Mouse (Mus musculus): ENCODE measurements at regions not wholly inside any gene's neighbourhood (a gene's known extent, or its start where the extent isn't known, plus 50 kb on each side); places are given as distances from the start of the nearest gene placed in this dataset.

DNA sequence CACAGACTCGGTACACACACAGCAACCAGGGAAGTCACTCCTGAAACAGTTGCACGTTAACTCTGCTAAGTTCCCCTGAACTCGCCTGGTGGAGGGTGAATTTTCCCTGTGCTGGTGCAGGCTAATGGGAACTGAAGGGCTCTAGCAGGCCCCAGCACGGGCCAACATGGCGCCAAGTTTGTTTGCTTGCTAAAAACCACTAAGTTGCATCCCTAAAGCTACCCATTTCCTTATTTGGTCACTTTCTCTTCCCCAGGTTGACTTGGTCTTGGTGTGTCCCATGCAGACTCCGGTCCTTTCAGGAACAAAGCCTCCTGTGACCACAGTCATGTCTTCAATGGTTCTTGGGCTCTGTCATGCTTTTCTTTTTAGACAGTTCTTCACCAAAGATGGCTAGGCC is 114.5 kb upstream of the Sulf2 start:
- H3K4me3 ChIP-seq, result no peak overlapping the region
- H3K36me3 ChIP-seq (ENCODE audit: control insufficient read depth, insufficient read depth), result no peaks in the 10 kb centered on the region
- H3K27me3 ChIP-seq (ENCODE audit: control insufficient read depth, insufficient read depth, insufficient read length), result no peaks in the 10 kb centered on the region
- H3K4me2 ChIP-seq (ENCODE audit: low read depth), result no peak overlapping the region
- TF ChIP-seq TCF12 (IDR thresholded peaks at IDR 0.05; ENCODE audit: insufficient read depth, poor library complexity, severe bottlenecking) (no peak), SRF (IDR thresholded peaks at IDR 0.05; ENCODE audit: control insufficient read depth, insufficient read length, low read depth) (no peak), TCF3 (IDR thresholded peaks at IDR 0.05; ENCODE audit: insufficient read length, low read depth) (no peak), MAX (IDR thresholded peaks at IDR 0.05; ENCODE audit: low read depth) (no peak), MYOG (IDR thresholded peaks at IDR 0.05; ENCODE audit: control insufficient read depth in 1 of 3, insufficient read depth in 1 of 3, insufficient read length in 2 of 3, low read depth in 2 of 3) (no peak), MYOD1 (IDR thresholded peaks at IDR 0.05; ENCODE audit: control insufficient read depth in 1 of 3, insufficient read length in 2 of 3, low read depth in 2 of 3) (no peak), CEBPB (IDR thresholded peaks at IDR 0.05; ENCODE audit: insufficient read depth, poor library complexity, severe bottlenecking) (no peak)
- H3K79me2 ChIP-seq (ENCODE audit: control insufficient read depth, insufficient read depth), result no peaks in the 10 kb centered on the region
- no peak overlapping the region for H3ac ChIP-seq (ENCODE audit: control insufficient read depth, insufficient read length)

- H3K4me3 ChIP-seq, result no peak overlapping the region
- no peak overlapping the region for H3ac ChIP-seq (ENCODE audit: control insufficient read depth, insufficient read length)
- H3K27me3 ChIP-seq (ENCODE audit: control insufficient read depth, insufficient read depth, insufficient read length), result no peaks in the 10 kb centered on the region
- H3K36me3 ChIP-seq (ENCODE audit: control insufficient read depth, insufficient read depth), result no peaks in the 10 kb centered on the region
- TF ChIP-seq TCF12 (IDR thresholded peaks at IDR 0.05; ENCODE audit: insufficient read depth, poor library complexity, severe bottlenecking), result no peak
- TF ChIP-seq POLR2AphosphoS2 (IDR thresholded peaks at IDR 0.05; ENCODE audit: insufficient read length, low read depth), result no peak
- no peak overlapping the region for H3K4me2 ChIP-seq (ENCODE audit: low read depth)
- no peaks in the 10 kb centered on the region for H3K79me2 ChIP-seq (ENCODE audit: control insufficient read depth, insufficient read depth)
Observed at GRCm38 (mm10) chr2:166266915-166267314, 111.5 kb upstream of the Sulf2 start.

DNA sequence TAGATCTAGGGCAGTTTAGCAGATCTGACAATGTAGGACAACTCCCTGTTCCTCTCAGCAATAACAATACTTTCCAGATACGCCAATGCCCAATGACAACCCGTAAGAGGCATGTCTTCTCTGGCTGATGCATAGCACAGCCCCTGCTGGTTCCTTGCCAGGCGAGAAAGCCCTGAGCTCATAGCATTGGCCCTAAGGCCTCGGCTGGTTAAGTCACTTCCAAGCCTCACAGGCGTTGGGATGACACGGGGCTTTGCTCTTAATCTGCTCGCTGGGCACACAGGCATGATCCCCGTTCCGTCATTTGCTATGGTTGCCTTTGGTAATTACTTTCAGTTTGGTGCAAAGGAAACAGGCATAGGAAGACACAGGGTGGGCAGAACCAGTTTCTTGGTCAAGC is 111.0 kb upstream of the Sulf2 start:
- no peak overlapping the region for H3K4me3 ChIP-seq
- no peak overlapping the region for H3K4me2 ChIP-seq (ENCODE audit: low read depth)
- no peak overlapping the region for H3ac ChIP-seq (ENCODE audit: control insufficient read depth, insufficient read length)

GRCm38 (mm10) chr2:166264756-166265155 is 109.3 kb upstream of the Sulf2 start:
- no peak overlapping the region for H3K4me2 ChIP-seq (ENCODE audit: low read depth)
- no peaks in the 10 kb centered on the region for H3K79me2 ChIP-seq (ENCODE audit: control insufficient read depth, insufficient read depth)
- no peak for TF ChIP-seq REST (IDR thresholded peaks at IDR 0.05; ENCODE audit: insufficient read depth, insufficient read length)
- TF ChIP-seq MYOD1 (IDR thresholded peaks at IDR 0.05; ENCODE audit: control insufficient read depth in 1 of 3, insufficient read length in 2 of 3, low read depth in 2 of 3), result no peak
- TF ChIP-seq POLR2A (IDR thresholded peaks at IDR 0.05; ENCODE audit: insufficient read length, low read depth), result no peak
- TF ChIP-seq TCF3 (IDR thresholded peaks at IDR 0.05; ENCODE audit: insufficient read length, low read depth), result no peak
- H3K4me3 ChIP-seq, result no peak overlapping the region
- H3ac ChIP-seq (ENCODE audit: control insufficient read depth, insufficient read length), result no peak overlapping the region
- no peaks in the 10 kb centered on the region for H3K36me3 ChIP-seq (ENCODE audit: control insufficient read depth, insufficient read depth)
- no peaks in the 10 kb centered on the region for H3K27me3 ChIP-seq (ENCODE audit: control insufficient read depth, insufficient read depth, insufficient read length)

More for the DNA sequence above, 111.0 kb upstream of the Sulf2 start:
- no peaks in the 10 kb centered on the region for H3K27me3 ChIP-seq (ENCODE audit: control insufficient read depth, insufficient read depth, insufficient read length)
- H3K79me2 ChIP-seq (ENCODE audit: control insufficient read depth, insufficient read depth), result no peaks in the 10 kb centered on the region
- TF ChIP-seq MAX (IDR thresholded peaks at IDR 0.05; ENCODE audit: low read depth), result no peak
- no peak for TF ChIP-seq MYOG (IDR thresholded peaks at IDR 0.05; ENCODE audit: control insufficient read depth in 1 of 3, insufficient read depth in 1 of 3, insufficient read length in 2 of 3, low read depth in 2 of 3)
- TF ChIP-seq E2F4 (IDR thresholded peaks at IDR 0.05; ENCODE audit: insufficient read depth), result no peak
- TF ChIP-seq SRF (IDR thresholded peaks at IDR 0.05; ENCODE audit: control insufficient read depth, insufficient read length, low read depth), result no peak
- no peak for TF ChIP-seq TCF3 (IDR thresholded peaks at IDR 0.05; ENCODE audit: insufficient read length, low read depth)
- TF ChIP-seq TCF12 (IDR thresholded peaks at IDR 0.05; ENCODE audit: insufficient read depth, poor library complexity, severe bottlenecking), result no peak
- no peak for TF ChIP-seq REST (IDR thresholded peaks at IDR 0.05; ENCODE audit: insufficient read depth, insufficient read length)
- no peak for TF ChIP-seq USF1 (IDR thresholded peaks at IDR 0.05; ENCODE audit: low read depth)
- no peak for TF ChIP-seq POLR2A (IDR thresholded peaks at IDR 0.05; ENCODE audit: insufficient read length, low read depth)
- TF ChIP-seq CEBPB (IDR thresholded peaks at IDR 0.05; ENCODE audit: insufficient read depth, poor library complexity, severe bottlenecking), result no peak
- no peak for TF ChIP-seq POLR2AphosphoS2 (IDR thresholded peaks at IDR 0.05; ENCODE audit: insufficient read length, low read depth)
- TF ChIP-seq MYOD1 (IDR thresholded peaks at IDR 0.05; ENCODE audit: control insufficient read depth in 1 of 3, insufficient read length in 2 of 3, low read depth in 2 of 3), result no peak
- H3K36me3 ChIP-seq (ENCODE audit: control insufficient read depth, insufficient read depth), result no peaks in the 10 kb centered on the region

- Histone ChIP-seq H3K27me3 (ENCODE audit: control insufficient read depth, insufficient read depth, insufficient read length) (no peaks in the 10 kb centered on the region), H3K4me3 (no peak overlapping the region), H3K36me3 (ENCODE audit: control insufficient read depth, insufficient read depth) (no peaks in the 10 kb centered on the region), H3K79me2 (ENCODE audit: control insufficient read depth, insufficient read depth) (no peaks in the 10 kb centered on the region), H3K4me2 (ENCODE audit: low read depth) (no peak overlapping the region), H3ac (ENCODE audit: control insufficient read depth, insufficient read length) (no peak overlapping the region)
- TF ChIP-seq TCF12 (IDR thresholded peaks at IDR 0.05; ENCODE audit: insufficient read depth, poor library complexity, severe bottlenecking), result no peak
- TF ChIP-seq MAX (IDR thresholded peaks at IDR 0.05; ENCODE audit: low read depth), result no peak
- no peak for TF ChIP-seq REST (IDR thresholded peaks at IDR 0.05; ENCODE audit: insufficient read depth, insufficient read length)
- no peak for TF ChIP-seq TCF3 (IDR thresholded peaks at IDR 0.05; ENCODE audit: insufficient read length, low read depth)
- TF ChIP-seq MYOD1 (IDR thresholded peaks at IDR 0.05; ENCODE audit: control insufficient read depth in 1 of 3, insufficient read length in 2 of 3, low read depth in 2 of 3), result no peak
- no peak for TF ChIP-seq POLR2A (IDR thresholded peaks at IDR 0.05; ENCODE audit: insufficient read length, low read depth)
- TF ChIP-seq E2F4 (IDR thresholded peaks at IDR 0.05; ENCODE audit: insufficient read depth), result no peak
- no peak for TF ChIP-seq POLR2AphosphoS2 (IDR thresholded peaks at IDR 0.05; ENCODE audit: insufficient read length, low read depth)
- no peak for TF ChIP-seq USF1 (IDR thresholded peaks at IDR 0.05; ENCODE audit: low read depth)
- no peak for TF ChIP-seq SRF (IDR thresholded peaks at IDR 0.05; ENCODE audit: control insufficient read depth, insufficient read length, low read depth)
- no peak for TF ChIP-seq CEBPB (IDR thresholded peaks at IDR 0.05; ENCODE audit: insufficient read depth, poor library complexity, severe bottlenecking)
- no peak for TF ChIP-seq MYOG (IDR thresholded peaks at IDR 0.05; ENCODE audit: control insufficient read depth in 1 of 3, insufficient read depth in 1 of 3, insufficient read length in 2 of 3, low read depth in 2 of 3)
Observed at GRCm38 (mm10) chr2:166261799-166262198, 106.3 kb upstream of the Sulf2 start.
